14 mouse cellular contexts compared by ENCODE assay signal in the genomic region with DNA sequence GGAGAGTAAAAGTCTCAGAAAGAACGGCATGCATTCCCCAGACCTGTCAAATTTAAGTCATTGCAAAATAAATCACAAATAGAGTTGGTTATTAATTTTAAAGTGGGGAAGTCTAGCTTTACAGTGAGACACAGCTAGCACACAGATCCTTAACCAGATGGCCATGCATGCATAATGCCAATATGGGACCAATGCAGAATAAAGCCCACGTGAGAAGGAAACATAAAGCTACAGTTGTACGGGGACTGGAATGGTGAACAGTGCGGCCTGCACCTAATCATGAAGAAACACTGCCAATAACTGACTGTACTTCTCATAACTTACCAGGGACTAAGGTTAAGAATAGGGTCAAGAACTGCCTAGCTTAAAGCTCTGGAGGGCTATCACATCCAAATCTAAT.
"Had no signal": no experiment of that assay in that cellular context is flagged by ENCODE, and none has a peak within 500 bp of the region (broad histone marks: within the 10 kb centered on the region; RNA-seq: fewer than 3 reads in every experiment).

No protein-coding gene starts in this region.

- DNase-seq: kidney, adult 18-20 months; kidney, adult 9 months; kidney, postnatal 14 days; kidney, postnatal 4 days; left cerebral cortex, postnatal 4 days; liver, postnatal 0 days; lung, embryonic 14.5 days; thymus, postnatal 25 days had no signal

- H3K27ac ChIP-seq: limb, embryonic 15.5 days; liver, embryonic 14.5 days; macrophage; midbrain, embryonic 12.5 days had no signal

- H3K4me3 ChIP-seq: limb, embryonic 15.5 days; midbrain, embryonic 12.5 days had no signal

- H3K4me1 ChIP-seq: limb, embryonic 15.5 days; midbrain, embryonic 12.5 days had no signal

- H3K27me3 ChIP-seq: limb, embryonic 15.5 days; midbrain, embryonic 12.5 days had no signal

- ATAC-seq: liver, postnatal 0 days; lung, postnatal 0 days had no signal

- H3K36me3 ChIP-seq: midbrain, embryonic 12.5 days had no signal

- H3K9ac ChIP-seq: limb, embryonic 15.5 days; liver, embryonic 14.5 days; liver, postnatal 0 days; lung, embryonic 14.5 days; midbrain, embryonic 12.5 days had no signal

- H3K4me2 ChIP-seq: limb, embryonic 15.5 days; liver, embryonic 11.5 days; lung, embryonic 14.5 days; midbrain, embryonic 12.5 days had no signal

- H3K9me3 ChIP-seq: limb, embryonic 15.5 days; midbrain, embryonic 12.5 days had no signal
